Mouse (Mus musculus): ENCODE measurements around the gene Mefv. TPM values are rescaled to one million over a fixed set of nuclear protein-coding genes. Genes with fewer than 3 reads are reported as not detected.
"Not testable (repeated sequence)": the region's sequence is repeated elsewhere in the genome, so short reads cannot be mapped to it uniquely, and the experiment has no call there.

Gene Mefv
- polyA plus RNA-seq, 1 experiment from 2014 or later: not detected

DNA sequence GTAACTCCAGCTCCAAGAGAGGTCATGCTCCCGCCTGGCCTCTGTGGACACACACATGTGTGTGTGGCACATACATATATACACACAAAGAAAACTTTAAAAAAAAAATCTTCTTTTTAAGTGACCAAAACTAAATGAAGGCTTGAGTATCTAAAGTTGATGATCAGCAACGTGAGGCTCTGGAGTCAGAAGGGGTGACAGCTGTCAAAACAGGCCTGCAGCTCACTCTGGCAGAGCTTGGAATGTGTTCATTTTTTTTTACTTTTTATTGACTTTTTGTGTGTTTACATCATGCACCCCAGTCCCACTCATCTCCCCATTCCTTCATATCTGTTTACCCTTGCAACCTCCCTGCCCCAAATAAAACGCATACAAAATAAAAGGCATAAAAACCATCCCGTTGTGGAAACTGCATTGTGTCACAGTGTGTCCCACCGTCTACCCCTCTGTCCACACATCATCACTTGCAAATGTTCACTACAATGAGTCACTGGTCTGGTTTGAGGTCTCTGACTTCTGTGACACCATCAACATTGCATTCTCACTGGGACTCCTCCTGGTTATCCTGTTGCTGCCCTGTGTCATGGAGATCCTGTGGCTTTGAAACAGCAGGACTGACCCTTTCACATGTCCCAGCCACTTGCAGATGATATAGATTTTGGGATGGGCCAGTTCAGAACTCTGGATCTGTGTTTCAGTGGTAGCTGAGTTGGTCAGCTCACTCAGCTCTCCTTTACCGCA, 10.3 kb upstream of the Mefv start:
- Histone ChIP-seq H3K9me3 (ENCODE audit: control insufficient read depth, low read length) (no peaks in the 10 kb centered on the region), H3K36me3 (ENCODE audit: control insufficient read depth, insufficient read depth, low read length) (no peaks in the 10 kb centered on the region), H3K27ac (ENCODE audit: low read depth, low read length) (no peak overlapping the region), H3K4me3 (ENCODE audit: low read length) (no peak overlapping the region), H3K9ac (ENCODE audit: low read depth, low read length) (no peak overlapping the region), H3K4me2 (replicated peaks; ENCODE audit: low read depth, low read length) (no peak overlapping the region), H3K4me1 (ENCODE audit: control insufficient read depth, insufficient read depth, low read length) (no peaks in the 10 kb centered on the region), H3K27me3 (ENCODE audit: control insufficient read depth, insufficient read depth, low read length) (no peaks in the 10 kb centered on the region)
- ATAC-seq (ENCODE audit: low FRiP score, low TSS enrichment): no peak
- 82% methylated on average over 6 of the region's 6 CpGs for WGBS

DNA sequence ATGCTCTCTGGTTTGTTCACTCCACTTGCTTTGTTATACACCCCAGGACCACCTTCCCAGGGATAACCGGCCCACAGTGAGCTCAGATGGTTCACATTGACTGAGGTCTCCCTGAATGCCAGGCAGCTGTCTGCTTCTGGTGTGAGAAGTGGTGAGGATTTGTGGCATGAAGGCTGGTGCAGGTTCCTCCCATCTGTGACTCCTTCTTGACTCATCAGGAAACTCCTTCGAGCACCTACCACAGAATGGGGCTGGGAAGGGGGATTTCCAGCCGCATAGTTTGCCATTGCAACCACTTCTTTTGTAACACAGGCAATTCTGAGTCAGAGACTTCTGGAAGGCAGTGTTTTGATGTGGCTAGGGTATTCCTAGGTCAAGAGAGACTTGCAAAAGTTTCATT, 5.3 kb upstream of the Mefv start:
- H3K9me3 ChIP-seq (ENCODE audit: control insufficient read depth, low read length): no peaks in the 10 kb centered on the region
- no peak overlapping the region for H3K4me3 ChIP-seq (ENCODE audit: low read length)
- H3K9ac ChIP-seq (ENCODE audit: low read depth, low read length): no peak overlapping the region
- no peak overlapping the region for H3K27ac ChIP-seq (ENCODE audit: low read depth, low read length)
- no peaks in the 10 kb centered on the region for H3K27me3 ChIP-seq (ENCODE audit: control insufficient read depth, insufficient read depth, low read length)
- WGBS: 70% methylated on average over 3 of the region's 3 CpGs
- no peak for ATAC-seq (ENCODE audit: low FRiP score, low TSS enrichment)
- H3K4me2 ChIP-seq (replicated peaks; ENCODE audit: low read depth, low read length): no peak overlapping the region
- H3K4me1 ChIP-seq (ENCODE audit: control insufficient read depth, insufficient read depth, low read length): no peaks in the 10 kb centered on the region
- H3K36me3 ChIP-seq (ENCODE audit: control insufficient read depth, insufficient read depth, low read length): no peaks in the 10 kb centered on the region

DNA sequence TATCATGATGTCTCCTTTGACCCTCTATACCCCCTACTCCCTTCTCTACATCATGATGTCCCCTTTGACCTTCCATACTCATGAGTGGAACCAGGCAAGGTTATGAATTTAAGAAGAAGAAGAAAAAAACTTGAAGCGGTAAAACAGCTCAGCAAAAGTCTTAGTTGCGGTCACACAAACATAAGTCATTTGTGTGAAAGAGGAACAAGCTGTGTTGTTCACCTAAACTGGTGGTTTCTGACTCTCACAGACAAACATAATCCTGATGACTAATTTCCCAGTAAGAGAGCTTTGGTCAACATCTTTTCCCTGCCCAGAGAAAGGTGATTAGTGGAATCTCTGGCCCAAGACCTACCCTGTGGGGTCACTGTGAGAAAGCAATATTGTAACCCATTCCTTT, 3.2 kb downstream of the Mefv start:
- no peak overlapping the region for H3K4me3 ChIP-seq (ENCODE audit: low read length)
- no peaks in the 10 kb centered on the region for H3K27me3 ChIP-seq (ENCODE audit: control insufficient read depth, insufficient read depth, low read length)
- no peaks in the 10 kb centered on the region for H3K4me1 ChIP-seq (ENCODE audit: control insufficient read depth, insufficient read depth, low read length)
- no peak overlapping the region for H3K27ac ChIP-seq (ENCODE audit: low read depth, low read length)
- WGBS: 92% methylated on average over 2 of the region's 2 CpGs
- no peaks in the 10 kb centered on the region for H3K36me3 ChIP-seq (ENCODE audit: control insufficient read depth, insufficient read depth, low read length)
- no peaks in the 10 kb centered on the region for H3K9me3 ChIP-seq (ENCODE audit: control insufficient read depth, low read length)
- no peak for ATAC-seq (ENCODE audit: low FRiP score, low TSS enrichment)
- no peak overlapping the region for H3K9ac ChIP-seq (ENCODE audit: low read depth, low read length)
- H3K4me2 ChIP-seq (replicated peaks; ENCODE audit: low read depth, low read length): no peak overlapping the region

DNA sequence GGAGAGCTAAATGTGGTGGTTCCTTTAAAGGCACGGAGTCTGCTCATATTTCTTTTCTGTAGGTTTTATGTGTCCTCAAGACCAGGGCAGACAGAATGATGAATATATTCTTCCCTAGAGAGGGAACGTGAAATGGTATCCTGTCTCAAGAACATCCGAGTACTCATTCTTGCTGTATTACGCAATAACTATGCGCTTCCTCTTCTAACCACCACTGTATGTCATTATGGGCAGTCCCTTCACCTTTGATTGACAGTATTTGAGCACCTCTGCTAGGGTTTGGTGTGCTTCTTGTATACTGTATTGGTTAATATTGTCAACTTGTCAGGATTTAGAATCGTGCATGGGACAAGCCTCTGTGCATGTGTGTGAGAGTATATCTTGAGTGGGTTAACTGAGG, 11.2 kb downstream of the Mefv start:
- no peak overlapping the region for H3K27ac ChIP-seq (ENCODE audit: low read depth, low read length)
- H3K36me3 ChIP-seq (ENCODE audit: control insufficient read depth, insufficient read depth, low read length): no peaks in the 10 kb centered on the region
- no peaks in the 10 kb centered on the region for H3K27me3 ChIP-seq (ENCODE audit: control insufficient read depth, insufficient read depth, low read length)
- no peak overlapping the region for H3K4me3 ChIP-seq (ENCODE audit: low read length)
- 64% methylated on average over 6 of the region's 6 CpGs for WGBS
- no peaks in the 10 kb centered on the region for H3K9me3 ChIP-seq (ENCODE audit: control insufficient read depth, low read length)
- H3K9ac ChIP-seq (ENCODE audit: low read depth, low read length): no peak overlapping the region
- ATAC-seq (ENCODE audit: low FRiP score, low TSS enrichment): no peak
- H3K4me2 ChIP-seq (replicated peaks; ENCODE audit: low read depth, low read length): no peak overlapping the region
- no peaks in the 10 kb centered on the region for H3K4me1 ChIP-seq (ENCODE audit: control insufficient read depth, insufficient read depth, low read length)

DNA sequence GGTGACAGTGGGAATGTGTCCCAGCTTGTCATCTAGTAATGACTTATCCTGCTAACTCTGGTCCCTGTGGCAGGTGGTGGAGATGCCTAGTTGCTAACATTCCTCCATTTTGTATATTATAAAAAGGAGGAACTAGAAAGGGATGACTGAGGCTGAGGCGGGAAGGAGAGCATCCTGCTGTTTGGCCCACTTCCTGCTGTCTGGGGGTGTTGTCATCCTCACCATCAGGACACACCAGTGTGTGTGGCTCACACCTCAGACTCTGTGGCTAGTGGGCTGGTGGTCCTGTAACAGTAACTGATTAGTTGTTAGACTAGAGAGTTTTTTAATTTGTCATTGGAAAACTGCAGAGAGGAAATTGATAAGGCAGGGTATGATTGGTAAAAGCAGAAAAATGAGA, 17.0 kb downstream of the Mefv start:
- Histone ChIP-seq H3K9me3 (ENCODE audit: control insufficient read depth, low read length) (no peaks in the 10 kb centered on the region), H3K27me3 (ENCODE audit: control insufficient read depth, insufficient read depth, low read length) (no peaks in the 10 kb centered on the region), H3K4me3 (ENCODE audit: low read length) (no peak overlapping the region), H3K4me1 (ENCODE audit: control insufficient read depth, insufficient read depth, low read length) (no peaks in the 10 kb centered on the region), H3K36me3 (ENCODE audit: control insufficient read depth, insufficient read depth, low read length) (no peaks in the 10 kb centered on the region), H3K4me2 (replicated peaks; ENCODE audit: low read depth, low read length) (no peak overlapping the region), H3K27ac (ENCODE audit: low read depth, low read length) (no peak overlapping the region), H3K9ac (ENCODE audit: low read depth, low read length) (no peak overlapping the region)
- 78% methylated on average over 1 of the region's 1 CpGs for WGBS
- no peak for ATAC-seq (ENCODE audit: low FRiP score, low TSS enrichment)

DNA sequence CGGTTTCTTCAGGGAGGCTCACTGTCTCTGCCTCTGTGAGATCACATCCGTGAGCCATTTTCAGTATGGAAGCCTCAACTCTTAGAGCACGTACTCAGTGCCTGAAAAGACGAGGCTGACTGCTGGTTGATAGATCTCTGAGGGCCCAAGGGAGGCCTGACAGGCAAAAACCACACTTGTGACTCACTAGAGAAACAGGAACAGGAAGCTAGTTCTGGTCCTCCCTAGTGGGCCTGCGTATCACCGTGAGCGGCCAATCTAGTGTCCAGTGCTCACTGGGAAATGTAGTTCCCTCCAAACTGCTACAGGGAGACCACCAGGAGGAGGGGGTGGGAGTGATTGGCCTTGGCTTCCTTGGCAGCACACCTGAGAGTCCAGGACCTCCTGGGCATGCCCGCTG, 18.6 kb downstream of the Mefv start:
- no peak overlapping the region for H3K4me2 ChIP-seq (replicated peaks; ENCODE audit: low read depth, low read length)
- no peaks in the 10 kb centered on the region for H3K4me1 ChIP-seq (ENCODE audit: control insufficient read depth, insufficient read depth, low read length)
- H3K36me3 ChIP-seq (ENCODE audit: control insufficient read depth, insufficient read depth, low read length): no peaks in the 10 kb centered on the region
- WGBS: 86% methylated on average over 8 of the region's 8 CpGs
- no peaks in the 10 kb centered on the region for H3K9me3 ChIP-seq (ENCODE audit: control insufficient read depth, low read length)
- H3K27me3 ChIP-seq (ENCODE audit: control insufficient read depth, insufficient read depth, low read length): no peaks in the 10 kb centered on the region
- no peak overlapping the region for H3K27ac ChIP-seq (ENCODE audit: low read depth, low read length)
- no peak overlapping the region for H3K9ac ChIP-seq (ENCODE audit: low read depth, low read length)
- no peak overlapping the region for H3K4me3 ChIP-seq (ENCODE audit: low read length)
- ATAC-seq (ENCODE audit: low FRiP score, low TSS enrichment): no peak

DNA sequence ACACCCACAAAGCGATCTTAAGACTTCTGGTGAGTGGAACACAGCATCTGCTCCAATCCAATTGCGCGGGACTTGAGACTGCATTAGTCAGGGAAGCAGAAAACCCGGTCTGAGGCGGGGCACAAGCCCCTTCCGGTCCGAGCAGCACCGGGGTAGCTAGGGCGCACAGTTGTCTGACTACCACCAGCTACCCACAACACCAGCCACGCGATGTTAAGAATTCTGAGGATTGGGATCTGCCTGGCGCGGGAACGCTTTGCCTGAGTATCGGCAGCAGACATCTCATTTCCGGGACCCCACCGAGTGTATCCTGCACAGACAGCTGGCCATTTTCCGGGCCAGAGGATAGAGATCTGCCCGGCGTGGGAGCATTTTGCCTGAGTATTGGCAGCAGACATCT, 28.3 kb downstream of the Mefv start:
- 63% methylated on average over 20 of the region's 20 CpGs for WGBS

More for the DNA sequence above, 28.3 kb downstream of the Mefv start:
- H3K27ac ChIP-seq (ENCODE audit: low read depth, low read length); H3K9me3 ChIP-seq (ENCODE audit: control insufficient read depth, low read length); H3K4me1 ChIP-seq (ENCODE audit: control insufficient read depth, insufficient read depth, low read length); H3K4me3 ChIP-seq (ENCODE audit: low read length); H3K27me3 ChIP-seq (ENCODE audit: control insufficient read depth, insufficient read depth, low read length); H3K9ac ChIP-seq (ENCODE audit: low read depth, low read length); H3K36me3 ChIP-seq (ENCODE audit: control insufficient read depth, insufficient read depth, low read length); ATAC-seq (ENCODE audit: low FRiP score, low TSS enrichment); H3K4me2 ChIP-seq (replicated peaks; ENCODE audit: low read depth, low read length): not testable (repeated sequence)

Other genes with a start within 250 kb of the Mefv start
- not detected in 2 replicates for gene Olfr161, start 127.1 kb downstream of the Mefv start, polyA plus RNA-seq (2014; fragmentation: Nextera tagmentation; extraction: Ambion mirVana)
- gene Zfp263, start 26.0 kb upstream of the Mefv start, polyA plus RNA-seq (2014; fragmentation: Nextera tagmentation; extraction: Ambion mirVana): 26.9 and 29.4 TPM in 2 replicates
- not detected in 2 replicates for gene Olfr15, start 112.8 kb upstream of the Mefv start, polyA plus RNA-seq (2014; fragmentation: Nextera tagmentation; extraction: Ambion mirVana)
- gene Zfp174, start 129.2 kb upstream of the Mefv start, polyA plus RNA-seq (2014; fragmentation: Nextera tagmentation; extraction: Ambion mirVana): 0.54 and 1.4 TPM in 2 replicates
- 34.2 and 58.4 TPM in 2 replicates for gene Naa60, start 154.3 kb upstream of the Mefv start, polyA plus RNA-seq (2014; fragmentation: Nextera tagmentation; extraction: Ambion mirVana)
- 3.7 and 7.1 TPM in 2 replicates for gene Zfp597, start 166.5 kb upstream of the Mefv start, polyA plus RNA-seq (2014; fragmentation: Nextera tagmentation; extraction: Ambion mirVana)
- gene Gm20695, start 166.6 kb upstream of the Mefv start, polyA plus RNA-seq (2014; fragmentation: Nextera tagmentation; extraction: Ambion mirVana): 0.70 and 2.9 TPM in 2 replicates
- gene 1700037C18Rik, start 190.6 kb upstream of the Mefv start, polyA plus RNA-seq (2014; fragmentation: Nextera tagmentation; extraction: Ambion mirVana): 7.0 and 10.2 TPM in 2 replicates
- gene Cluap1, start 190.7 kb upstream of the Mefv start, polyA plus RNA-seq (2014; fragmentation: Nextera tagmentation; extraction: Ambion mirVana): 25.0 and 26.2 TPM in 2 replicates

All from kidney, embryonic 14.5 days (tissue).